Mouse (Mus musculus) adrenal gland, postnatal 10 days (tissue): ENCODE measurements around the gene Mpl. TPM values are rescaled to one million over a fixed set of nuclear protein-coding genes. Genes with fewer than 3 reads are reported as not detected.

ENCODE experiments used
- DNase-seq: peaks from one replicate; pipeline ENCODE4 v3.0.0; 2021; ENCODE audit warnings: mixed read lengths
- total RNA-seq, 2 experiments: library from RNA; stranded (reverse); gene quantifications; 2 replicates each; pipeline ENCODE4 v1.2.3; 2021

The Mpl gene
- total RNA-seq, 2 experiments from 2014 or later = 0.15 to 0.30 TPM

GRCm38 (mm10) chr4:118427768-118428451 lies 29.4 kb downstream of the Mpl start, which contains the start of gene Elovl1:
Gene Elovl1 (plus strand): TSS chr4:118428093.
- DNase-seq = peak; percentile 94

GRCm38 (mm10) chr4:118427415-118427767 lies 29.9 kb downstream of the Mpl start:
- DNase-seq = no peak

DNA sequence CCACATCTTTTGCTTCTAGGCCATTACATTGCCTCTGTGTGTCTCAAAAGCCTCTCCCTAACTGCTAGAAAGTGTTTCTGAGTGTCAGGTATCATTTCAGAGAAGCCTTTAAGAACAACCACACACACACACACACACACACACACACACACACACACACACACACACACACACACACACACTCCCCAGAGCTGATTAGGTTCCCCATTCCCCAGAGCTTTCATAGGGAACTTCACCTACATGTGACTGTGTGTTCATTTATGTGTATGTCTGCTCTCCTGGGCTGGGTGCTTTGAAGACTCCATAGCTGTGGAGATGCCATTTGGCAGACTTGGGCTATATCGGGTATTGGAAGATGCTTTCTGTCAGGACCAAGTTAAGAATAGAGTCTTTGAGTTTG lies 31.9 kb downstream of the Mpl start:
- DNase-seq = no peak

- DNase-seq = no peak
Measured at GRCm38 (mm10) chr4:118424541-118425160, 32.7 kb downstream of the Mpl start.

GRCm38 (mm10) chr4:118421384-118421783 lies 35.9 kb downstream of the Mpl start:
- no peak for DNase-seq

DNA sequence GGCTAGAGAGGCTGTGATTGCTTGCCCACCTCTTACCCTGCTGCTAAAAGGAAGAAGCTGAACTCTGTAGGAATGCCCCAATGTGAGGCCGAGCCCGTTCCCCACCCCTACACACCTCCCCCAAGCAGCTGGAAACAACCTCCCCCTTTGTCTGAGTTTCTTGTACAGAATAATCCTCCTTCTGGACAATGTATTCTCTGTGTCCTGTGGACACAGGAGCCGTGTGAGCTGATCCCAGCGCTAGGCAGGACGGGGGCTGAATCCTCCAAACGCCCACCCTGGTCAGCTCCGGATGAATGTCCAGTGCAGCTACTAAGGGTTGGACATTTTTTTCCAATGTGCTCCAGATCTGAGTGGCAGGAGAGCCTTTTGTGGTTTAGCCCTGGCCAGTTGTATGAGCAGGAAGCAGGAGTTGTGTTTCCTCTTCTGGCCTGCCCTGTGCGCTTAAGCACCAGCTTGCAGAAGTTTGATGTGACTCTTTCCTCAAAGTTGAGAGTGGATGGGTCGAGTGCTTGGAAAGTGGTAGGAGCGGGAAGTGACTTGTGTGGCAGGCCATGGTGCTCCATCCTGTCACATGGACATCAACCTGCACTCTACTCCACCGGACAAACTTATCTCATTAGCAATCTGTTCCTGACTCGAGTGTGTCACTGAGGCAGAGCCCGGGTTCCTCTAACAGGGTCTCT lies 40.1 kb downstream of the Mpl start:
- no peak for DNase-seq

GRCm38 (mm10) chr4:118416329-118416728 lies 41.0 kb downstream of the Mpl start:
- no peak for DNase-seq

GRCm38 (mm10) chr4:118415779-118416178 lies 41.5 kb downstream of the Mpl start:
- no peak for DNase-seq

GRCm38 (mm10) chr4:118413553-118413952 lies 43.8 kb downstream of the Mpl start:
- no peak for DNase-seq

DNA sequence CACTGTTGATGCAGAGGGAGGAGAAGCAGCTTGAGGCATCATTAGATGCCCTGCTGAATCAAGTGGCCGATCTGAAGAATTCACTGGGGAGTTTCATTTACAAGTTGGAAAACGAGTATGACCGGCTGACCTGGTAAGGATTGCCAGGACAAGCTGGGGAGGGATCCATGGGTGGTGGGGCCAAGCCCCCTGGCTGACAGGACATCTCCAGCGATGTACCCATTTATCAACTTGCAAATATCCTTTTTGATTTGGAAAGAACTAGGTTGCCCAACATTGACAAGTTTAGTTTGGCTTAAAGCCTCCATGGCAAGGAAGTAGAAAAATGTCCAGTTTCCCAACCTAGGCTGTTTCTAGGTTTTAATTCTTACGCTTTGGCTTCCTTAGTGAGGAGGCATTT lies 46.4 kb downstream of the Mpl start:
- no peak for DNase-seq

- peak; percentile 94 for DNase-seq
Measured at GRCm38 (mm10) chr4:118409142-118409900, 48.0 kb downstream of the Mpl start, which contains the start of the genes Szt2 and Med8. Gene Szt2 (minus strand): TSS chr4:118409273. Gene Med8 (plus strand): TSS chr4:118409337.

DNA sequence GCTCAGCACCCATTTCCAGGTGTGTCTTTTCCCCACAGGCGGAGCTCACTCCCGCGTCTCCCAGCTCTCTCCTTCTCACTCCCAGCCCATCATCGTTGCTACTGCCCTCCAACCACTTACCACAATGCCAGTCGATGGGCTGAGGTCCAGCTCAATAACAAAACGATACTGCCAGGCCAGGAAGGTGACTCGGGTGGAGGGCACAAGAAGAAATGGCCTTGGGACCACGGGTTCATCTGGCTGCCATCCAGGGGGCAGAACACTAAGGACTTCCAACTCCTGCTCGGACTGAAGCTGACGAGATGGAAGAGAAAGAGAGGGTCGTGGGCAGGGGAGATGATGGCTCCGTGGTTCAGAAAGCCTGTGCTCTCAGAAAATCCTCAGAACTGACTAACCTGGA lies 54.6 kb downstream of the Mpl start:
- peak; percentile 46 for DNase-seq

DNA sequence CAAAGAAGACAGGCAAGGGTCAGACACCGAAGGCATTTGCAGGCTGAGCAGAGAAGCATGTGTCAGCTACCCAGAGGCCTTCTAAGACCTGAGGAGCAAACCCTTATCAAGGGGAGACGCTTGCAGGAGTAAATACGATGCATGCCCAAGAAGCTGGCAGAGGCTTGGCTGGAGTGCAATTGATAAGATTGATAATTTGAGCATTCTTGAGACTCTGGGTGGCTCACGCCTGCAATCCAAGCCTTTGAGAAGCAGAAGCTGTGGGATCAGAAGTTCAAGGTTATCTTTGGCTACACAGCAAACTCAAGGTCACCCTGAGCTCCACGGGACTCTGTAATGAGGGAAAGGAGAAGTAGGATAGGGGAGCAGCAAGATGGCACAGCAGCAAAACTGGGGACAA lies 55.4 kb downstream of the Mpl start:
- no peak for DNase-seq

DNA sequence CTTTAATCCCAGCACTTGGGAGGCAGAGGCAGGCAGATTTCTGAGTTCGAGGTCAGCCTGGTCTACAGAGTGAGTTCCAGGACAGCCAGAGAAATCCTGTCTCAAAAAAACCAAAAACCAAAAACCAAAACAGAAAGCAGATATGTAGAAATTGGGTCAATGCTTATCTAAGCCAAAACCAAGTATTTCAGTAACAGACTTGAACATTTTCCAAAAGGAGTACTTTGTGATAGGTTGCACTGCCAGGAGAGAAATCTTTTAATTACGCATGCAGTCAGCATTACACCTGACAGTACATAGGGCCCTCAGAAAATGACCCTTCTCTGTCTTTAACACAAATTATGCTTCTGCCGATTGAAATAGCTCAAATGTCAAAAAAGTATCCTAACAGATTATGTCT lies 55.9 kb downstream of the Mpl start:
- DNase-seq = no peak

GRCm38 (mm10) chr4:118398400-118398799 lies 58.9 kb downstream of the Mpl start:
- no peak for DNase-seq

DNA sequence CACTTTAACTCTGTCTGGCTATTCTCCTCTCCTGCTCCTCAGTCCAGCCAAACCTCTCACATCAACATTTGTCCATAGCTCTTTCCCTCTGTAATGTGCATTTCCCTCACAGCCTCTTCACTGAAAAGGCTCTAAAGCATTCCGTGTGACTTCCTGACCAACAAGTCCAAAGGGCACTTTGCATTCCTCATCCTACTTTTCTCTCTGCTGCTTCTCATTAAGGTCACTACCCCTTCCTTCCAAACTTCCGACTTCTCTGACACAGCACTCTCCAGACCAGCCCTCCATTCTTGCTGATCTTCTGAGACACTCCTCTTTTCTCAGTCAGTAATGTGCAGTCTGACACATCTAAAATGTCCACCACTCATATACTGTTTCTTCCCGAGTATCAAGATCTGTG lies 60.9 kb downstream of the Mpl start:
- DNase-seq = no peak

- DNase-seq = no peak
Measured at GRCm38 (mm10) chr4:118395289-118395688, 62.0 kb downstream of the Mpl start.

DNA sequence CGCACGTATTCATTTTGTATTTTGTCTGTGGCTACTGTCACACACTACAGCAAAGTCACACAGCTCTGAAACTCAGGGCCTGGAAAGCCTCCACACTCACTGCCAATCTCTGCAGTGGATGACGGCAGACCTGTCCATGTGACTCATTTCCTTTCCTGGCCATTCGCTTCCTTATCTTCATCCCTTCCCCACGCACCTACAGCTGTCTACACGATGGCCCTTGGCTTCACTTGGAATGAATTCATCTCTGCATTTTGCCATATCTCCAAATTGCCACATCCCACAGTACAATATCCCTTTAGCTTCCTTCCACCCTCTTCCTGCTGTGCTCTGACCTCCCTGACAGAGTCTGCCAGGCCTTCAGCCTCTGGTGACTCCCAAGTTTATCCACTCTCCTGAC lies 62.8 kb downstream of the Mpl start:
- no peak for DNase-seq
